Mouse (Mus musculus) ES-E14 (cell line): ENCODE measurements around the gene Jph3. TPM values are rescaled to one million over a fixed set of nuclear protein-coding genes. Genes with fewer than 3 reads are reported as not detected.
A peak's percentile ranks its signal among the peaks of the same experiment; 100 is the strongest.

Experiments used
- DNase-seq: peaks from one replicate; pipeline ENCODE4 v3.0.0-alpha.2; 2013; ENCODE audit warnings: low read depth, low spot score
- H3K27ac ChIP-seq: 2 replicates; pipeline ENCODE4 v1.5.1; 2012; ENCODE audit warnings: low read depth, mild to moderate bottlenecking, low read length, moderate library complexity, mixed read lengths; ENCODE audit not compliant: poor library complexity, insufficient read depth, severe bottlenecking
- H3K36me3 ChIP-seq: 2 replicates; pipeline ENCODE4 v1.6.1; 2012; ENCODE audit warnings: mild to moderate bottlenecking, low read length, moderate library complexity, mixed read lengths; ENCODE audit not compliant: control insufficient read depth, poor library complexity, insufficient read depth, severe bottlenecking
- H3K4me1 ChIP-seq, 2 experiments: fragments of 150-350 bp in 1 of 2; sonication (generic) in 1 of 2; 2 replicates each; pipeline ENCODE4 v1.6.1; 2012; ENCODE audit warnings: low read length in 2 of 2, mild to moderate bottlenecking in 1 of 2, mixed read lengths in 1 of 2; ENCODE audit not compliant: control insufficient read depth in 2 of 2, insufficient read depth in 2 of 2, poor library complexity in 1 of 2
- H3K4me3 ChIP-seq, 2 experiments: fragments of 150-350 bp in 1 of 2; sonication (generic) in 1 of 2; 2 replicates each; pipeline ENCODE4 v1.5.1; 2012; ENCODE audit warnings: low read length in 2 of 2, low read depth in 1 of 2, mild to moderate bottlenecking in 1 of 2, mixed read lengths in 1 of 2; ENCODE audit not compliant: insufficient read depth in 1 of 2, poor library complexity in 1 of 2, severe bottlenecking in 1 of 2
- H3K9ac ChIP-seq: 2 replicates; pipeline ENCODE4 v1.6.1; 2012; ENCODE audit warnings: low read depth, mild to moderate bottlenecking, low read length, mixed read lengths; ENCODE audit not compliant: poor library complexity, insufficient read depth, severe bottlenecking
- H3K9me3 ChIP-seq: fragments of 150-350 bp; sonication (generic); 2 replicates; pipeline ENCODE4 v1.6.1; 2012; ENCODE audit warnings: low read depth, mild to moderate bottlenecking, low read length; ENCODE audit not compliant: control insufficient read depth, insufficient read depth
- CHD2 ChIP-seq: IDR thresholded peaks from 2 replicates; pipeline ENCODE4 v1.6.1; 2014; ENCODE audit warnings: mild to moderate bottlenecking, low read depth, low read length, inconsistent platforms
- HCFC1 ChIP-seq: IDR thresholded peaks from 2 replicates; pipeline ENCODE4 v1.6.1; 2012; ENCODE audit warnings: low read length, inconsistent platforms, borderline replicate concordance; ENCODE audit not compliant: insufficient read depth
- MAFK ChIP-seq: IDR thresholded peaks from 2 replicates; pipeline ENCODE4 v1.6.1; 2014; ENCODE audit warnings: mild to moderate bottlenecking, low read depth, low read length, inconsistent platforms; ENCODE audit not compliant: insufficient read depth
- ZC3H11A ChIP-seq: IDR thresholded peaks from 2 replicates; pipeline ENCODE4 v1.6.1; 2012; ENCODE audit warnings: low read depth, mild to moderate bottlenecking, inconsistent platforms, low read length, borderline replicate concordance
- ZNF384 ChIP-seq: IDR thresholded peaks from 2 replicates; pipeline ENCODE4 v1.6.1; 2012; ENCODE audit warnings: low read depth, low read length, inconsistent platforms
- in situ Hi-C, 2 experiments: fragments of 600-800 bp; cut with MboI; formaldehyde crosslinking; loops; one replicate each; pipeline ENCODE4 v1.15.1; 2025; ENCODE audit warnings: low sequenced_read_pairs in 2 of 2, inconsistent platforms in 1 of 2; ENCODE audit not compliant: unreplicated experiment in 2 of 2
- total RNA-seq: library from RNA; depleted of rRNA; stranded (reverse); fragments of 300-350 nt; gene quantifications from 2 replicates; pipeline ENCODE4 v1.2.3, GENCODE M21; 2012

Gene Jph3
- total RNA-seq, 1 experiment = 0.76 TPM

GRCm38 (mm10) chr8:121736236-121736635 is 6.8 kb downstream of the Jph3 start:
- H3K27ac ChIP-seq = no peak overlapping the region
- no peaks in the 10 kb centered on the region for H3K9me3 ChIP-seq
- no peaks in the 10 kb centered on the region for H3K36me3 ChIP-seq
- H3K4me3 ChIP-seq = no peak overlapping the region
- peaks cover 0 to 6% of the 10 kb centered on the region in 2 experiments; a peak in 1 of 4 replicates for H3K4me1 ChIP-seq
- no peak overlapping the region for H3K9ac ChIP-seq
- TF ChIP-seq HCFC1 (no peak), ZNF384 (no peak), ZC3H11A (no peak), MAFK (no peak)
- in situ Hi-C loops = no loop called here
- peak; percentile 75 for DNase-seq

DNA sequence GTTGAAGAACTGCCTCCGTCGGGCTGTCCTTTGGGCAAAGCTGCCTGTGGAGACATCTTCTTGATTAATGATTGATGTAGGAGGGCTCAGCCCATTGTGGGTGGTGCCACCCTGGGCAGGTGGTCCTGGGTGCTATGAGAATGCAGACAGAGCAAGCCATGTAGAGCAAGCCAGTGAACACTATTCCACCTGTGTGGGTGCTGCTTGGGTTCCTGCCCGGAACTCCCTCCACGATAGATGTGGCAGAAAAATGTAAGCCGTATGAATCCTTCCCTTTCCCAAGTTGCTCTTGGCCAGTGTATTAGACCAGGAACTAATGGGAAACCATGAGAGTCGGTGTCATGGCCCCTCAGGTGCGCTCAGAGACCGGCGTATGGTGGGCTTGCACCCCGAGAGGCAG is 11.3 kb downstream of the Jph3 start:
- H3K4me3 ChIP-seq = no peak overlapping the region
- no peak overlapping the region for H3K27ac ChIP-seq
- H3K9me3 ChIP-seq = no peaks in the 10 kb centered on the region
- in situ Hi-C loops = no loop called here
- no peak overlapping the region for H3K9ac ChIP-seq
- TF ChIP-seq HCFC1 = no peak
- no peak for TF ChIP-seq MAFK
- no peak for TF ChIP-seq ZNF384
- TF ChIP-seq ZC3H11A = no peak
- no peak for TF ChIP-seq CHD2
- peaks cover 0 to 3% of the 10 kb centered on the region in 2 experiments; a peak in 1 of 4 replicates for H3K4me1 ChIP-seq
- H3K36me3 ChIP-seq = no peaks in the 10 kb centered on the region
- no peak for DNase-seq

- no peak overlapping the region for H3K9ac ChIP-seq
- no peaks in the 10 kb centered on the region for H3K9me3 ChIP-seq
- no peak overlapping the region for H3K4me3 ChIP-seq
- H3K27ac ChIP-seq = no peak overlapping the region
- in situ Hi-C loops = no loop called here
- DNase-seq = no peak
- no peak for TF ChIP-seq ZNF384
- no peak for TF ChIP-seq CHD2
- TF ChIP-seq ZC3H11A = no peak
- TF ChIP-seq MAFK = no peak
- TF ChIP-seq HCFC1 = no peak
- H3K36me3 ChIP-seq = no peaks in the 10 kb centered on the region
- H3K4me1 ChIP-seq = peaks cover 0 to 8% of the 10 kb centered on the region in 2 experiments; a peak in 1 of 4 replicates
Measured at GRCm38 (mm10) chr8:121749501-121749900, 20.1 kb downstream of the Jph3 start.

- H3K4me1 ChIP-seq = peaks cover 0 to 8% of the 10 kb centered on the region in 2 experiments; a peak in 1 of 4 replicates
- no peaks in the 10 kb centered on the region for H3K9me3 ChIP-seq
- no peak overlapping the region for H3K27ac ChIP-seq
- DNase-seq = no peak
- TF ChIP-seq ZNF384 = no peak
- no peak for TF ChIP-seq MAFK
- no peak for TF ChIP-seq CHD2
- no peak for TF ChIP-seq HCFC1
- no peak for TF ChIP-seq ZC3H11A
- no peak overlapping the region for H3K9ac ChIP-seq
- no peak overlapping the region for H3K4me3 ChIP-seq
- in situ Hi-C loops = no loop called here
- H3K36me3 ChIP-seq = no peaks in the 10 kb centered on the region
Measured at GRCm38 (mm10) chr8:121750512-121750911, 21.1 kb downstream of the Jph3 start.

- DNase-seq = peak; percentile 90
- in situ Hi-C loops = no loop called here
Measured at GRCm38 (mm10) chr8:121751407-121751806, 22.0 kb downstream of the Jph3 start.

More at GRCm38 (mm10) chr8:121751407-121751806, 22.0 kb downstream of the Jph3 start:
- Histone ChIP-seq H3K27ac (no peak overlapping the region), H3K4me3 (no peak overlapping the region), H3K9ac (no peak overlapping the region), H3K4me1 (peaks cover 0 to 8% of the 10 kb centered on the region in 2 experiments; a peak in 1 of 4 replicates), H3K36me3 (no peaks in the 10 kb centered on the region), H3K9me3 (no peaks in the 10 kb centered on the region)
- TF ChIP-seq ZNF384 (peak; percentile 67), ZC3H11A (peak; percentile 83), HCFC1 (no peak)
